In genomic region chrX:161163069-161163416, GRCm38 (mm10) we compare ENCODE assay signal across 8 mouse cellular contexts. TPM values are rescaled to one million over a fixed set of nuclear protein-coding genes. Genes with fewer than 3 reads are reported as not detected.
DNase-seq lines count a peak whose midpoint lies in the region; ATAC-seq and TF ChIP-seq lines count a peak whose summit lies in the region.

No protein-coding gene starts in this region.

- peak overlapping the region; percentile 56 for H3K4me2 ChIP-seq in embryonic facial prominence, embryonic 12.5 days (replicated peaks)
- H3K4me2 ChIP-seq in hindbrain, embryonic 16.5 days (ENCODE audit: low read length) = peak overlapping the region; percentile 68
- H3K4me2 ChIP-seq in midbrain, postnatal 0 days (ENCODE audit: low read depth, low read length, poor library complexity, severe bottlenecking) = peak overlapping the region; percentile 52

- intact Hi-C loops in left cerebral cortex, postnatal 4 days (cut with DNase I) = no loop called here

- H3K4me1 ChIP-seq in embryonic facial prominence, embryonic 12.5 days = no peaks in the 10 kb centered on the region
- no peaks in the 10 kb centered on the region for H3K4me1 ChIP-seq in hindbrain, embryonic 16.5 days (ENCODE audit: control insufficient read depth, insufficient read depth, low read depth, low read length)
- H3K4me1 ChIP-seq in midbrain, postnatal 0 days (ENCODE audit: insufficient read depth, low read length) = no peaks in the 10 kb centered on the region

- TF ChIP-seq CTCF in midbrain, postnatal 0 days (IDR thresholded peaks at IDR 0.05) = no peak

- peak; percentile 5 for DNase-seq in left cerebral cortex, postnatal 4 days
- DNase-seq in left cerebral cortex, adult 8-10 months (ENCODE audit: low spot score in 2 of 2) = no peak
- DNase-seq in midbrain, postnatal 0 days (ENCODE audit: low spot score) = no peak
- DNase-seq in adrenal gland, adult (ENCODE audit: inconsistent age in 2 of 2, low spot score in 1 of 2) = no peak
- no peak for DNase-seq in kidney, adult 11 months
- no peak for DNase-seq in c-Kit-positive CD71-positive TER-119-positive erythroid progenitor cells, embryonic 14.5 days (ENCODE audit: low spot score)

- H3K27ac ChIP-seq in embryonic facial prominence, embryonic 12.5 days = 0 out of 2 replicates have a peak overlapping the region, but pooled peaks have one; percentile 41
- no peak overlapping the region for H3K27ac ChIP-seq in hindbrain, embryonic 16.5 days (ENCODE audit: low read depth, low read length)
- no peak overlapping the region for H3K27ac ChIP-seq in midbrain, postnatal 0 days (ENCODE audit: low read depth, low read length)

- peak overlapping the region; percentile 49 for H3K4me3 ChIP-seq in embryonic facial prominence, embryonic 12.5 days
- peak overlapping the region; percentile 58 for H3K4me3 ChIP-seq in hindbrain, embryonic 16.5 days (ENCODE audit: low read length)
- peak overlapping the region; percentile 55 for H3K4me3 ChIP-seq in midbrain, postnatal 0 days (ENCODE audit: low read depth, low read length)

- peak overlapping the region; percentile 53 for H3K9ac ChIP-seq in embryonic facial prominence, embryonic 12.5 days
- peak overlapping the region; percentile 66 for H3K9ac ChIP-seq in hindbrain, embryonic 16.5 days (ENCODE audit: low read depth, low read length)
- peak overlapping the region; percentile 56; the same call in 1 of the 2 replicates for H3K9ac ChIP-seq in midbrain, postnatal 0 days (replicated peaks; ENCODE audit: low read length, poor library complexity, severe bottlenecking)

- H3K36me3 ChIP-seq in embryonic facial prominence, embryonic 12.5 days = no peaks in the 10 kb centered on the region
- no peaks in the 10 kb centered on the region for H3K36me3 ChIP-seq in hindbrain, embryonic 16.5 days (ENCODE audit: control insufficient read depth, insufficient read depth, low read length)
- H3K36me3 ChIP-seq in midbrain, postnatal 0 days (ENCODE audit: insufficient read depth, low read length) = no peaks in the 10 kb centered on the region

- 18% methylated on average over 6 of the region's 6 CpGs for WGBS in embryonic facial prominence, embryonic 12.5 days
- WGBS in hindbrain, embryonic 16.5 days = 19% methylated on average over 5 of the region's 6 CpGs
- WGBS in midbrain, postnatal 0 days = 18% methylated on average over 6 of the region's 6 CpGs

- ATAC-seq in embryonic facial prominence, embryonic 12.5 days (ENCODE audit: insufficient number of reproducible peaks, insufficient read depth, low FRiP score, low TSS enrichment) = 0 out of 2 replicates have a peak, but pooled peaks have one; percentile 3
- ATAC-seq in hindbrain, embryonic 16.5 days = peak; percentile 69; the same call in 1 of the 2 replicates
- ATAC-seq in midbrain, postnatal 0 days (ENCODE audit: low FRiP score) = peak; percentile 41

- H3K27me3 ChIP-seq in embryonic facial prominence, embryonic 12.5 days = peaks cover 9% of the 10 kb centered on the region
- H3K27me3 ChIP-seq in hindbrain, embryonic 16.5 days (replicated peaks; ENCODE audit: control insufficient read depth, insufficient read depth, low read length) = no peaks in the 10 kb centered on the region
- H3K27me3 ChIP-seq in midbrain, postnatal 0 days (ENCODE audit: insufficient read depth, low read length) = no peaks in the 10 kb centered on the region; the same call in 1 of the 2 replicates

- no peaks in the 10 kb centered on the region for H3K9me3 ChIP-seq in embryonic facial prominence, embryonic 12.5 days
- H3K9me3 ChIP-seq in hindbrain, embryonic 16.5 days (ENCODE audit: control insufficient read depth, low read length) = no peaks in the 10 kb centered on the region
- H3K9me3 ChIP-seq in midbrain, postnatal 0 days (ENCODE audit: low read length) = no peaks in the 10 kb centered on the region

RNA-seq across cellular contexts. Expression of gene Scml2, which starts 46.0 kb away (rescaled TPM):
- 1 to 10 TPM; 4.8 to 7.2 TPM for total RNA-seq in left cerebral cortex, postnatal 4 days (2021)
- 1 to 10 TPM in 3 of 4 experiments, under 1 TPM in 1; 0.57 to 2.2 (median 1.3) TPM for total RNA-seq in left cerebral cortex, adult 8-10 months (2022)
- polyA plus RNA-seq in embryonic facial prominence, embryonic 12.5 days (2016; fragmentation: Nextera tagmentation; extraction: Ambion mirVana) = 4.8 and 5.6 TPM in 2 replicates
- polyA plus RNA-seq in hindbrain, embryonic 16.5 days (2015; fragmentation: Nextera tagmentation; extraction: Ambion mirVana) = 2.6 and 3.5 TPM in 2 replicates
- 4.7 TPM in 2 replicates for total RNA-seq in midbrain, postnatal 0 days (2014; rRNA removed)
- polyA plus RNA-seq in midbrain, postnatal 0 days (2015; fragmentation: Nextera tagmentation; extraction: Ambion mirVana) = 1.9 and 2.1 TPM in 2 replicates

Comparison
In these comparisons a context has a peak if more than half of its experiments do, and no peak if none do; other contexts are left out.
1. ATAC-seq: peak in every context shown above with its lines; median percentile 69 in hindbrain, embryonic 16.5 days; 41 in midbrain, postnatal 0 days; 3 in embryonic facial prominence, embryonic 12.5 days.